Mouse (Mus musculus) CD8-positive naive resting alpha-beta T cell, adult 57 days (primary cell): Measurements from ENCODE around the gene Fbrs. TPM values are rescaled to one million over a fixed set of nuclear protein-coding genes. Genes with fewer than 3 reads are reported as not detected.

Experiments
- total RNA-seq: library from RNA; stranded (reverse); gene quantifications from one replicate; pipeline ENCODE4 v1.2.4, GENCODE M21; 2023

Fbrs gene
- 191 TPM for total RNA-seq

DNA sequence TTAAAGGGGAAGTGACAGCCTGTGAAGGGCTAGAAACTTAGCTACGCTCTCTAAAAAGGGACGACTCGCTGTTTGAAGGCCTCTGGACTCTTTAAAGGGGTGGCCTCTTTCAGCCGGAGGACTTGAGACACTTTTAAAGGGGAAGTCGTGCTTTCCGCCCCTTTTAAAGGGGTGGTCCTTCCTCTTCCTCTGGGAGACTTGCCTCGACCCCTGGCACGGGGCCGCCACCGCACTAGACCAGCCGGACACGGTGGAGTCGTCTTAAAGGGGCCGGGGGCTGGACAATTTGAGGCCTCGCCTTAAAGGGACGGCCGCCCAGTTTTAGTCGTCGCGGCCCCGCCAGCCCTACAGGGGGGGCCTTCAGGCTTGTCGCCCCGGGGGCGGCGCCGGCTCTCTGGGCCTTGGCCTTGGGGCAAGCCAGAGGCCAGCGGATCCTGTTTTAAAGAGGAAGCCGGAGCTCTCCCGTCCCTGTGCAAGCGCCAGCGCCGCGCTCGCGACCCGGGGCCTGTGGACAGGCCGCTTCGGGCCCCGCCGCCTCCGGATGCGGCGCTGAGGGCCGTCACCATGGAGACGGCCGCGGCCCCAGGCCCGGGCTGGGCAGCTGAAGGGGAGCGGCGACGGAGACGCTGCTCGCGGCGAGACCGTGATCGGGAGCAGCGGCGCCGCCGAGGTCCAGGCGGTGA lies at the start of gene Fbrs:
Gene Fbrs, plus strand, starts transcription at position 565 of the 683 bp plus-strand sequence.

DNA sequence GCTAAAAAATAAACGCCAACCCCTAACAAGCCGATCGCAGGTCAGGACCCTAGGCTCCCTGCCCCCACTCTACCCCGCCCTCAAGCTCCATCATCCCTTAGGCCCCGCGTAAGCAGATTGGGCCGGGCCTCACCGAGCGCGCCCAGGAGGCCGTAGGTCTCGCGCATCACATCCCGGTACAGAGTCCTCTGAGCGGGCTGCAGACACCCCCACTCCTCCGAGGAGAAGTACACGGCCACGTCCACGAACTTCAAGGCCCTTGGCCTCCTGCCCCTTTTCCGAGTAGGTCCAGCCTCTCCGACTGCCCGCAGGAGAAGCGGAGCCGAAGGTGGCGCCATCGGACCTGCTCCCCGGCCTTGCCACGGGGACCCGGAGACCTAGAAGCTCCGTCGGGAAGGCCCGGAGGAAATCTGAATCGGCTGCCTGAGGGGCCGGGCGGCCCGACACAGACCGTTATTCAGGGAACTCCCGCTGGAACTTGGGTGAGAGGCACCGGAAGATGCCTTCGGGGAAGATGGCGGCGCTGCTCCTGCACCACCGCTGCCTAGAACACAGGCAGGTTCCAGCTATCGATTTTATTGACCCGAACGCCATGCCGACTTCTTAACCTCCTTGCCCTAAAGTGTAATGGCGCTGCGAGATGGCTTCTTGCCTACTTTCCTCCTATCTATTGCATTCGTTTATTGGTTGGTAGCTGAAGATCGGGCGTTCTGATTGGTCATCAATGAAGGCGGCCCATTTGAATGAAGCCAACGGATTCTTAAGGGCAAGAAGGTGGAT lies 30.3 kb upstream of the Fbrs start, which contains the start of gene Zfp689:
Gene Zfp689, minus strand, starts transcription at position 638 of the 780 bp plus-strand sequence.

DNA sequence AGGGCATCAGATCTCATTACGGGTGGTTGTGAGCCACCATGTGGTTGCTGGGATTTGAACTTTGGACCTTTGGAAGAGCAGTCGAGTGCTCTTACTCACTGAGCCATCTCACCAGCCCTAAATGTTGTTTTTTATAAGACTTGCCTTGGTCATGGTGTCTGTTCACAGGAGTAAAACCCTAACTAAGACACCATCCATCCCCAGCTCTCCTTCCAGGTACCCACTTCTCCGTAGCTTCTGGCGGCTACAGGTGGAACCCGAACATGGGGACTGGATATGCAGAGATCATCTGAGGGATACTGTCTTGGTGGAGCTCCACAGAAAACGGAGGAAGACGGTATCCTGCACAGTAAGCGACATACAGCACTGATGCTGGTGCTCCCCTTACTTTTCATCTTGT lies 19.7 kb upstream of the Fbrs start, which contains the start of gene Prr14:
Gene Prr14, plus strand, starts transcription at position 301 of the 400 bp plus-strand sequence.

DNA sequence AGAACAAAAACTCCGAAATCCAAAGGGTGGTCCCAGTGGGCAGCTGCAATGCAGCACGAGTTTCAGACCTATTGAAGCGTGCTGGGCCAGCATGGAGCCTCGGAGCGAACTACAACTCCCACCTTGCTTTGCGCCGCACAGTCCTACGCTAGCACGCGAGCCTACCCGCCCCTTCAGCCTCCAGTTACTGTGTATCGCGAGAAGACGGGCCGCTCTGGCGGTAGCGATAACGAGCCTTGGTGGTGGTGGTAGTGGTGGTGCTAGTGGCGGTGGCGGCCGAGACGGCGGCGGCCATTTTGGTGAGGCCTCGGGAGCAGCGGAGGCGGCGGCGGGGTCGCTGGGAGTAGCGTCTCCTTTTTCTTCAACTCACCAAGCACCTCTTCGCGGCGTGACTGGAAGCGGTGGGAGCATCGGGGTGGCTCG lies 32.8 kb downstream of the Fbrs start, which contains the start of gene Srcap:
Gene Srcap, plus strand, starts transcription at position 176 of the 423 bp plus-strand sequence.

DNA sequence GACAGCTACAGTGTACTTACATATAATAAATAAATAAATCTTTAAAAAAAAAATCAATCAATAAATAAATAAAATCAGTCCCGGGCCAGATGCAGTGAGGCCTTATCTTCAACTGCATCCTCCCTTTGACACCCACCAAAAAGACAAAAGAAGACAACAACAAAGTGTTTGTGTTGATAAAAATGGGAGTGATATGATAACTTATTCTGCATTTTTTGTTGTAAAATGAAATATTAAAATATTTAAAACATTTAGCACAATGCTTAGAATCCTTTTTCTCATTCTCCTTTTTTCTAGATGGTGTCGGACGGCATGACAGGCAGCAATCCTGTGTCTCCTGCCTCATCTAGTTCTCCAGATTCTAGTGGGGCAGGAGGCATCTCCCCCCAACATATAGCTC lies 40.3 kb downstream of the Fbrs start, which contains the start of gene Gm42715:
Gene Gm42715, plus strand, starts transcription at position 301 of the 400 bp plus-strand sequence.

Other genes with a start within 250 kb of the Fbrs start
- gene Zfp553, start 246.1 kb upstream of the Fbrs start, total RNA-seq: 9.8 TPM
- 581 TPM for gene Sept1, start 246.1 kb upstream of the Fbrs start, total RNA-seq
- 15.3 TPM for gene Zfp771, start 234.9 kb upstream of the Fbrs start, total RNA-seq
- gene Dctpp1, start 218.5 kb upstream of the Fbrs start, total RNA-seq: 20.0 TPM
- gene Sephs2, start 205.1 kb upstream of the Fbrs start, total RNA-seq: 27.3 TPM
- gene Itgal, start 182.9 kb upstream of the Fbrs start, total RNA-seq: 187 TPM
- gene Zfp768, start 133.6 kb upstream of the Fbrs start, total RNA-seq: not detected
- gene Zfp747, start 103.1 kb upstream of the Fbrs start, total RNA-seq: 21.9 TPM
- 3.9 TPM for gene 9130019O22Rik, start 92.0 kb upstream of the Fbrs start, total RNA-seq
- gene E430018J23Rik, start 85.6 kb upstream of the Fbrs start, total RNA-seq: 9.9 TPM
- gene Zfp764, start 72.4 kb upstream of the Fbrs start, total RNA-seq: 10.4 TPM
- 16.1 TPM for gene Zfp688, start 57.1 kb upstream of the Fbrs start, total RNA-seq
- gene Zfp689, start 30.0 kb upstream of the Fbrs start, total RNA-seq: 6.5 TPM
- gene Prr14, start 19.6 kb upstream of the Fbrs start, total RNA-seq: 102 TPM
- 197 TPM for gene Srcap, start 32.8 kb downstream of the Fbrs start, total RNA-seq
- gene Gm42715, start 40.4 kb downstream of the Fbrs start, total RNA-seq: 42.5 TPM
- gene Tmem265, start 82.2 kb downstream of the Fbrs start, total RNA-seq: 4.4 TPM
- 149 TPM for gene Phkg2, start 94.1 kb downstream of the Fbrs start, total RNA-seq
- gene Ccdc189, start 109.4 kb downstream of the Fbrs start, total RNA-seq: not detected
- gene Rnf40, start 109.6 kb downstream of the Fbrs start, total RNA-seq: 117 TPM
- gene Zfp629, start 136.6 kb downstream of the Fbrs start, total RNA-seq: 1.9 TPM
- 25.3 TPM for gene Bcl7c, start 229.7 kb downstream of the Fbrs start, total RNA-seq
- not detected for gene Ctf1, start 233.5 kb downstream of the Fbrs start, total RNA-seq